Mouse (Mus musculus): ENCODE results near the gene Prpsap1.

DNA sequence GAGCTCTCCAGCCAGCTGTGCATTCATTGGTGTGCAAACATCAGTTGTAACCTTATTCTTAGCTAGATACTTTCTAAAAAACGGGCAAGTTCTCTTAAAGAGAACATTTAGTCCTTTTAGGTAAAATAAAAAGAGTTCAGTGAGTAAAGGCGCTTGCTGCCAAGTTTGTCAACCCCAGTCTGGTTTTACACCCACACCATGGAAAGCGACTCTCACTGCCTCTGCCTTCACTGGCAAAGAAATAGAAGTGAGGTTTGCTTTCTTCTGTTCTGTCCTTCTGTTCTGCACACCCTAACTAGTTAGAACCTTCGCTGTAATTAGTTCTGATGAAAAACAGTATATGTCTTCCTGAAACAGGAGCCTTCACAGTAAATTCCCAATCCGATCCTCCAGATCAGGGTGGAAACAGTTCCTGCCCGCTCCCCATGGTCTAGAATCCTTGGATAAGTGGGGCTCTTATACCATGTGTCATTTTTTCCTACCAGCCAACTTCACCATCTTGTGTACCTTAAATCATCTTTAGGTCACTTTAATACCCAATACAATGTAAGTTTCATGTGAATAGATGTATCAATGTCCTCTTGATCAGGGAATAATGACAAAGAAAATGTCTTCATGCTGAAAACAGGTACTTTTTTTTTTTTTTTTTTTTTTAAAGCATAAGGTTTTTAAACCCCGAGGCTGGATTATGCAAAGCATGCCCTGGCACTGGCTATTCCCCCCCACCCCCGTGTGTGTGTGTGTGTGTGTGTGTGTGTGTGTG lies 61.2 kb downstream of the Prpsap1 start:
- TF ChIP-seq EP300 (IDR thresholded peaks at IDR 0.05) (no peak), CTCF (IDR thresholded peaks at IDR 0.05) (no peak)

Measured in lung, postnatal 0 days (tissue).